Mouse (Mus musculus) urinary bladder, adult 18-20 months (tissue): Measurements from ENCODE around the gene Dlgap5.

Experiments
- DNase-seq, 2 experiments: peaks; one replicate each; pipeline ENCODE4 v3.0.0; 2022; ENCODE audit warnings: low spot score in 2 of 2, mixed read lengths in 2 of 2

Dlgap5 gene

GRCm38 (mm10) chr14:47395462-47396026 lies 22.7 kb downstream of the Dlgap5 start:
- peak; percentile 30 to 46 for DNase-seq

- no peak for DNase-seq
These were observed 23.2 kb downstream of the Dlgap5 start for GRCm38 (mm10) chr14:47395007-47395406.

GRCm38 (mm10) chr14:47393354-47394094 lies 24.7 kb downstream of the Dlgap5 start:
- DNase-seq, result no peak

GRCm38 (mm10) chr14:47386125-47386524 lies 32.1 kb downstream of the Dlgap5 start:
- no peak for DNase-seq

GRCm38 (mm10) chr14:47384653-47385052 lies 33.6 kb downstream of the Dlgap5 start:
- no peak for DNase-seq

GRCm38 (mm10) chr14:47383911-47384310 lies 34.3 kb downstream of the Dlgap5 start:
- no peak for DNase-seq

GRCm38 (mm10) chr14:47378336-47378735 lies 39.9 kb downstream of the Dlgap5 start:
- DNase-seq, result peak in 1 of 2 experiments; percentile 39

- DNase-seq, result no peak
These were observed 41.7 kb downstream of the Dlgap5 start for GRCm38 (mm10) chr14:47376526-47376925.

GRCm38 (mm10) chr14:47373728-47374678 lies 44.2 kb downstream of the Dlgap5 start:
- peak; percentile 77 for DNase-seq

GRCm38 (mm10) chr14:47371689-47372088 lies 46.5 kb downstream of the Dlgap5 start:
- peak in 1 of 2 experiments; percentile 63 for DNase-seq

- no peak for DNase-seq
These were observed 47.4 kb downstream of the Dlgap5 start for GRCm38 (mm10) chr14:47370790-47371189.

GRCm38 (mm10) chr14:47369741-47370140 lies 48.5 kb downstream of the Dlgap5 start:
- DNase-seq, result no peak

GRCm38 (mm10) chr14:47367461-47367860 lies 50.7 kb downstream of the Dlgap5 start, which contains the start of gene Lgals3:
Lgals3 (plus strand) TSS chr14:47367751.
- DNase-seq, result peak; percentile 31 to 43

GRCm38 (mm10) chr14:47366881-47367321 lies 51.3 kb downstream of the Dlgap5 start:
- DNase-seq, result peak; percentile 48 to 69

- DNase-seq, result peak in 1 of 2 experiments; percentile 59
These were observed 53.3 kb downstream of the Dlgap5 start for GRCm38 (mm10) chr14:47364742-47365449.

- DNase-seq, result no peak
These were observed 56.3 kb downstream of the Dlgap5 start for GRCm38 (mm10) chr14:47361899-47362298.

GRCm38 (mm10) chr14:47361418-47361817 lies 56.8 kb downstream of the Dlgap5 start:
- DNase-seq, result no peak

- no peak for DNase-seq
These were observed 58.6 kb downstream of the Dlgap5 start for GRCm38 (mm10) chr14:47359610-47360009.

GRCm38 (mm10) chr14:47356622-47357021 lies 61.6 kb downstream of the Dlgap5 start:
- no peak for DNase-seq

- no peak for DNase-seq
These were observed 63.3 kb downstream of the Dlgap5 start for GRCm38 (mm10) chr14:47354948-47355347.

GRCm38 (mm10) chr14:47354111-47354577 lies 64.1 kb downstream of the Dlgap5 start:
- DNase-seq, result peak; percentile 53 to 82
